Mouse (Mus musculus) ES-E14 (cell line): Measurements from ENCODE around the gene 4930469K13Rik.

ENCODE experiments used
- CHD2 ChIP-seq: IDR thresholded peaks from 2 replicates; pipeline ENCODE4 v1.6.1; 2014; ENCODE audit warnings: mild to moderate bottlenecking, low read depth, low read length, inconsistent platforms
- MAFK ChIP-seq: IDR thresholded peaks from 2 replicates; pipeline ENCODE4 v1.6.1; 2014; ENCODE audit warnings: mild to moderate bottlenecking, low read depth, low read length, inconsistent platforms; ENCODE audit not compliant: insufficient read depth
- ZC3H11A ChIP-seq: IDR thresholded peaks from 2 replicates; pipeline ENCODE4 v1.6.1; 2012; ENCODE audit warnings: low read depth, mild to moderate bottlenecking, inconsistent platforms, low read length, borderline replicate concordance
- ZNF384 ChIP-seq: IDR thresholded peaks from 2 replicates; pipeline ENCODE4 v1.6.1; 2012; ENCODE audit warnings: low read depth, low read length, inconsistent platforms

DNA sequence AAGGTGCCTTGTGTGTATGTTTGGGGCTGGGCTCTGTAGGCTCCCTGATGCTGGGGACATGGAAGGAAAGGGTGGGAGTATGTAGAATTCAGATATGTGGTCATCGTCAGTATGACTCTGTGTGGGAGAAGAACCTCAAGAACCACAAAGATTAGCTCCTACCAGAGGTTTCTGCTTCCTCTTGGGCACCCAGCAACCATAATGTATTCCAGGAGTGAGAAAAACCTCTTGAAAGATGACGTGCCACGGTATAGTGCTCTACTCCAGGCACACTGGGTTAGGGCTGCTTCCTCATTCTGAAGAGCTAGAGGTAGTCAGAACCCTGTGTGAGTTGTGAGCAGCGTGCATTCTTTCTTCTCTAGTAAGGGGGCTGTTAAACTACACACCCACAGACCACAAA lies 130.6 kb downstream of the 4930469K13Rik start:
- TF ChIP-seq ZC3H11A: no peak
- TF ChIP-seq MAFK: no peak
- TF ChIP-seq CHD2: no peak
- no peak for TF ChIP-seq ZNF384
